Mouse (Mus musculus) liver, postnatal 0 days (tissue): Measurements from ENCODE around the gene Gtf2ird1. TPM values are rescaled to one million over a fixed set of nuclear protein-coding genes. Genes with fewer than 3 reads are reported as not detected.

Experiments
- ATAC-seq: fragments of 200-750 bp; cut with Nextera tagmentation; 2 replicates; pipeline ENCODE4 v1.8.0; 2017; ENCODE audit warnings: mild to moderate bottlenecking, moderate library complexity
- DNase-seq: peaks from one replicate; pipeline ENCODE4 v3.0.0-alpha.2; 2016
- H3K27ac ChIP-seq: fragments of 300-500 bp; sonication (generic); 2 replicates; pipeline ENCODE4 v1.5.1; 2014; ENCODE audit warnings: antibody characterized with exemption, moderate library complexity, mild to moderate bottlenecking, low read depth
- H3K27me3 ChIP-seq: fragments of 300-500 bp; sonication (generic); 2 replicates; pipeline ENCODE4 v1.6.1; 2014; ENCODE audit warnings: low read length, control low read depth, mixed read lengths; ENCODE audit not compliant: insufficient read depth
- H3K36me3 ChIP-seq: fragments of 300-500 bp; sonication (generic); replicated peaks from 2 replicates; pipeline ENCODE4 v1.6.1; 2014; ENCODE audit warnings: mild to moderate bottlenecking, control low read depth, low read length, moderate library complexity, mixed read lengths; ENCODE audit not compliant: insufficient read depth
- H3K4me1 ChIP-seq: fragments of 300-500 bp; sonication (generic); 2 replicates; pipeline ENCODE4 v1.6.1; 2014; ENCODE audit warnings: antibody characterized with exemption, mild to moderate bottlenecking, control low read depth; ENCODE audit not compliant: insufficient read depth
- H3K4me2 ChIP-seq: fragments of 300-500 bp; sonication (generic); 2 replicates; pipeline ENCODE4 v1.6.1; 2014; ENCODE audit warnings: low read depth, mild to moderate bottlenecking, low read length, moderate library complexity, mixed read lengths
- H3K4me3 ChIP-seq: fragments of 300-500 bp; sonication (generic); 2 replicates; pipeline ENCODE4 v1.5.1; 2014; ENCODE audit warnings: low read depth, low read length
- H3K9ac ChIP-seq: fragments of 300-500 bp; sonication (generic); replicated peaks from 2 replicates; pipeline ENCODE4 v1.6.1; 2014; ENCODE audit warnings: mild to moderate bottlenecking, moderate library complexity
- H3K9me3 ChIP-seq: fragments of 300-500 bp; sonication (generic); 2 replicates; pipeline ENCODE4 v1.6.1; 2016; ENCODE audit warnings: mild to moderate bottlenecking, control low read depth, low read length, mixed read lengths
- CTCF ChIP-seq: sonication (generic); IDR thresholded peaks from 2 replicates; pipeline ENCODE4 v1.5.1; 2016; ENCODE audit warnings: antibody characterized with exemption, low read depth
- EP300 ChIP-seq: IDR thresholded peaks from 2 replicates; pipeline ENCODE4 v1.6.1; 2016; ENCODE audit warnings: antibody characterized with exemption, low read depth, mild to moderate bottlenecking
- WGBS: fragments of 180-500 bp; shearing (Covaris S2); extraction: QIAGEN DNeasy Blood & Tissue Kit; methylation state at CpG from one replicate; pipeline ENCODE4 v1.1.7; 2014; ENCODE audit not compliant: insufficient replicate concordance; 5-methylcytosine and 5-hydroxymethylcytosine counted together
- polyA plus RNA-seq: library from polyadenylated mRNA; unstranded; fragments of >200 nt; fragmentation: Nextera tagmentation; extraction: Ambion mirVana; gene quantifications from 2 replicates; pipeline ENCODE4 v1.2.1, GENCODE M21; 2015

The Gtf2ird1 gene
- polyA plus RNA-seq, 1 experiment from 2014 or later, result 10.0 TPM

GRCm38 (mm10) chr5:134490465-134490864 lies 33.9 kb upstream of the Gtf2ird1 start:
- H3K4me2 ChIP-seq, result no peak overlapping the region
- ATAC-seq (no peak), DNase-seq (peak; percentile 67)
- TF ChIP-seq EP300, result no peak
- TF ChIP-seq CTCF, result peak; percentile 71
- H3K9ac ChIP-seq, result no peak overlapping the region
- H3K9me3 ChIP-seq, result no peaks in the 10 kb centered on the region
- no peaks in the 10 kb centered on the region for H3K27me3 ChIP-seq
- 77% methylated on average over 12 of the region's 12 CpGs for WGBS
- H3K4me1 ChIP-seq, result peaks cover 5% of the 10 kb centered on the region; the same call in 1 of the 2 replicates
- H3K27ac ChIP-seq, result no peak overlapping the region
- peaks cover 3% of the 10 kb centered on the region; the same call in 1 of the 2 replicates for H3K36me3 ChIP-seq
- H3K4me3 ChIP-seq, result no peak overlapping the region

DNA sequence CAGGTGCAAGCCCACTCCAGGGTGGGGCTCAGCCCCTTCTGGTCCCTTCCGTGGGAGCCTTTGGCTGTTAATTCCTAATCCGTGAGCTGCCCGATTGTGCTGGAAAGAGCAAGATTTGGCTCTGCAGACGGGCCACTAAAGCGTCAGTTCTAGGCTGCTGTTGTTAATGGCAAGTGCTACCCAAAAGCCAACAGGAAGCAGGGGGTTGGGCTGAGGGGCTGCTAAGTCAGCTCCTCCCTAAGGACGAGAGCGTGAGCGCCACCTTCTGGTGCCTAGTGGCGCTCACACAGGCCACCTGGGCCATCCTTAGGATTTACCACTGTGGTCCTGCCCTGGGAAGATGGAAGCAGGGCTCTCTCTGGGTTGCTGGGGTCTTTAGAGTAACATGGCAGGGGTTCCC lies 33.1 kb upstream of the Gtf2ird1 start:
- DNase-seq (peak; percentile 62), ATAC-seq (no peak)
- Histone ChIP-seq H3K4me1 (peaks cover 5% of the 10 kb centered on the region; the same call in 1 of the 2 replicates), H3K27ac (no peak overlapping the region), H3K4me3 (no peak overlapping the region), H3K4me2 (peak overlapping the region; percentile 4; the same call in 1 of the 2 replicates), H3K27me3 (no peaks in the 10 kb centered on the region), H3K36me3 (peaks cover 3% of the 10 kb centered on the region; the same call in 1 of the 2 replicates), H3K9me3 (no peaks in the 10 kb centered on the region), H3K9ac (no peak overlapping the region)
- no peak for TF ChIP-seq EP300
- TF ChIP-seq CTCF, result peak; percentile 66
- WGBS, result 22% methylated on average over 9 of the region's 9 CpGs

- H3K9me3 ChIP-seq, result no peaks in the 10 kb centered on the region
- ATAC-seq (no peak), DNase-seq (no peak)
- no peak overlapping the region for H3K4me3 ChIP-seq
- TF ChIP-seq CTCF (no peak), EP300 (no peak)
- no peaks in the 10 kb centered on the region for H3K27me3 ChIP-seq
- no peak overlapping the region for H3K4me2 ChIP-seq
- no peak overlapping the region for H3K9ac ChIP-seq
- H3K27ac ChIP-seq, result no peak overlapping the region
- H3K36me3 ChIP-seq, result peaks cover 3% of the 10 kb centered on the region; the same call in 1 of the 2 replicates
- H3K4me1 ChIP-seq, result no peaks in the 10 kb centered on the region; the same call in 1 of the 2 replicates
- WGBS, result 89% methylated on average over 4 of the region's 4 CpGs
Observed at GRCm38 (mm10) chr5:134488596-134488995, 32.1 kb upstream of the Gtf2ird1 start.

- H3K4me3 ChIP-seq, result no peak overlapping the region
Observed at GRCm38 (mm10) chr5:134488042-134488441, 31.5 kb upstream of the Gtf2ird1 start.

GRCm38 (mm10) chr5:134485900-134486665 lies 29.6 kb upstream of the Gtf2ird1 start:
- Histone ChIP-seq H3K9ac (no peak overlapping the region), H3K4me3 (no peak overlapping the region), H3K9me3 (no peaks in the 10 kb centered on the region), H3K4me1 (no peaks in the 10 kb centered on the region), H3K27me3 (no peaks in the 10 kb centered on the region), H3K36me3 (peaks cover 3% of the 10 kb centered on the region; the same call in 1 of the 2 replicates), H3K27ac (no peak overlapping the region), H3K4me2 (no peak overlapping the region)
- DNase-seq (peak; percentile 86), ATAC-seq (peak; percentile 64)
- WGBS, result 55% methylated on average over 13 of the region's 13 CpGs
- TF ChIP-seq EP300 (no peak), CTCF (peak; percentile 97)

More at GRCm38 (mm10) chr5:134488042-134488441, 31.5 kb upstream of the Gtf2ird1 start:
- Histone ChIP-seq H3K4me1 (no peaks in the 10 kb centered on the region), H3K36me3 (peaks cover 3% of the 10 kb centered on the region; the same call in 1 of the 2 replicates), H3K9me3 (no peaks in the 10 kb centered on the region), H3K27me3 (no peaks in the 10 kb centered on the region), H3K4me2 (no peak overlapping the region), H3K9ac (no peak overlapping the region), H3K27ac (no peak overlapping the region)
- no peak for DNase-seq
- no peak for ATAC-seq
- WGBS, result 79% methylated on average over 10 of the region's 10 CpGs
- no peak for TF ChIP-seq EP300
- no peak for TF ChIP-seq CTCF

- DNase-seq (no peak), ATAC-seq (no peak)
- no peak overlapping the region for H3K27ac ChIP-seq
- H3K4me2 ChIP-seq, result no peak overlapping the region
- peaks cover 3% of the 10 kb centered on the region; the same call in 1 of the 2 replicates for H3K36me3 ChIP-seq
- H3K4me3 ChIP-seq, result no peak overlapping the region
- no peak overlapping the region for H3K9ac ChIP-seq
- no peak for TF ChIP-seq EP300
- TF ChIP-seq CTCF, result no peak
- no peaks in the 10 kb centered on the region for H3K9me3 ChIP-seq
- no peaks in the 10 kb centered on the region for H3K27me3 ChIP-seq
- 78% methylated on average over 7 of the region's 7 CpGs for WGBS
- no peaks in the 10 kb centered on the region for H3K4me1 ChIP-seq
Observed at GRCm38 (mm10) chr5:134485183-134485730, 28.7 kb upstream of the Gtf2ird1 start.
